Mouse (Mus musculus) cerebellum, adult 9-11 months (tissue): Measurements from ENCODE around the gene Bcat2.

ENCODE experiments used
- DNase-seq: peaks from one replicate; pipeline ENCODE4 v3.0.0; 2022

Gene Bcat2

DNA sequence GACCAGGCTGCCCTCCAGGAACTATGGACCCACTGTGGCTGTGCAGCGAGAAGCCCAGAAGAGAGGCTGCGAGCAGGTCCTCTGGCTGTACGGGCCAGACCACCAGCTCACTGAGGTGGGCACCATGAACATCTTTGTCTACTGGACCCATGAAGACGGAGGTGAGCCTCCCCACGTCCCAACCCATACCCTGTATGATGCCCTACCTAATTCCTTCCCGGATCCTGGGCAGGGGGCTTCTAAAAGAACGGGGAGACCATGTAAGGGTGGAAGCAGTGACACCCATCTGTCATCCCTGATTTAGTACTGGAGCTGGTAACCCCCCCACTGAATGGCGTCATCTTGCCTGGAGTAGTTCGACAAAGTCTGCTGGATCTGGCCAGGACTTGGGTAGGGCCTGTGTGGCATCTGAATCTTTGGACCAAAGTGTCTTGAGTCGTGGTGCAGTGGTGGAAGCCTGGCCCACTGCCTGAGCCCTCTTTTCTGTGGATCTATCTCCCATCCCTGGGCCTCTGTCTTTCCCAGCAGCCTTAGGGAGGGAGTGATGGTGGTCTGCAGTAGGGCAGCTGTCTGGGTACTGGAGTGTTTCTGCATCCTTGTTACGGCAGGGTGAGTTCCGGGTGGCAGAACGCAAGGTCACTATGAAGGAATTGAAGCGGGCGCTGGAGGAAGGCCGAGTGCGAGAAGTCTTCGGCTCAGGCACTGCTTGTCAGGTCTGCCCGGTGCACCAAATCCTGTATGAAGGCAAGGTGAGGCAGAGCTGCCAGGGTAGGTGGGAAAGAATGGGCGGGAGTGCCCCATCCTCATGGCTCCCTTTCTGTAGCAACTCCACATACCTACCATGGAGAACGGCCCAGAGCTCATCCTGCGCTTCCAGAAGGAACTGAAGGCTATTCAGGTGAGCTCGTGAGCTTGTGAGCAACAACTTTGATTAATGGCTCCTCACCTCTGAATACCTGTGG is 18.0 kb downstream of the Bcat2 start:
- peak; percentile 57 for DNase-seq

GRCm38 (mm10) chr7:45589173-45589572 is 19.2 kb downstream of the Bcat2 start:
- DNase-seq: peak; percentile 99

GRCm38 (mm10) chr7:45589898-45590297 is 19.9 kb downstream of the Bcat2 start:
- no peak for DNase-seq

GRCm38 (mm10) chr7:45590874-45591273 is 20.9 kb downstream of the Bcat2 start:
- DNase-seq: no peak

GRCm38 (mm10) chr7:45591880-45592279 is 21.9 kb downstream of the Bcat2 start:
- no peak for DNase-seq

GRCm38 (mm10) chr7:45593118-45593815 is 23.3 kb downstream of the Bcat2 start:
- peak; percentile 67 for DNase-seq

DNA sequence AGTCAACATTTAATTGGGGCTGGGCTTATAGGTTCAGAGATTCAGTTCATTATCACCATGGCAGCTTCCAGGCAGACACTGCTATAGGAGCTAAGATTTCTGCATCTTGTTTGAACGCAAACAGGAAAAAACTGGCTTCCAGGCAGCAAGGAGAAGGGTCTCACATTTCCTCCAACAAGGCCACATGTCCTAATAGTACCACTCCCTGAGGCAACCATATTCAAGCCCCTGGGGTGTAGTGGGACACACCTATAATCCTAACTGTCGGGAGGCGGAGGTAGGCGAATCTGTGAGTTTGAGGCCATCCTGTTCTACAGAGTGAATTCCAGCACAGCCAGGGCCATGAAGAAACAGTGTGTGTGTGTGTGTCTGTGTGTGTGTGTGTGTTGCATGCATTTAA is 25.2 kb downstream of the Bcat2 start:
- no peak for DNase-seq

- DNase-seq: no peak
These were observed 26.2 kb downstream of the Bcat2 start for GRCm38 (mm10) chr7:45596107-45596506.

DNA sequence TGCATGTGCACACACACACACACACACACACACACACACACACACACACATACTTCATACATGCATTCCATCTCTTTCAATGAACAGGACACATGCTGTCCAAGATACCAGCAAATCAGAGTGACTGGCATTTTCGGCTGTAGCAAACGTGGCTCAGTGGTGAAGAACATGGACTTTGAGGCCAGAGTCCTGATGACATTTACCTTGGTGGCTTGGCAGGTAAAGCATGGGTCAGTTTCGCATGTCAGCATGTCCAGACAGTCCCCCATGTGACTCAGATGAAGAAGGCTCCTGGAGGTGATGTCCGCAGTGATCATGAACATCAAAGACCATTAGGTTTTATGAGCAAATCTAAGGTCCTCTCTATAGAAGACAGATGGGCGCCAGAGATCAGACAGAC is 27.1 kb downstream of the Bcat2 start:
- DNase-seq: no peak

DNA sequence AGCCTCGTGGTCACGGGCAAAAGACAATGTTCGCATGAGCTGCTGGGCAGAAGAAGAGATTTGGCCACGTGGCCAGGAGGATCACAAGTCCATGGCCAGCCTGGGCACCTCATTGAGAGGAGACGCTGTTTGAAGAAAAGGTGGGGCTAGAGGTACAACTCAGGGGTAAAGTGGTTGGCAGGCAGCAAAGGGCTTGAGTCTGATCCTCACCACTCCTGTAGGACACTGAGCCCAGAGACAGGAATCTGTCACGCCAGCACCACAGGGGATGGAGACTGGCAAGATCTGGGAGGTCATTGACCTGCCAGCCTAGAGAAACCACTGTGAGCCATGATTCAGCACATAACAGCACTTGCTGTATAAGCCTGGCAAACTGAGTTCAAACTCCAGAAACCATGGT is 27.6 kb downstream of the Bcat2 start:
- DNase-seq: no peak

- no peak for DNase-seq
These were observed 29.3 kb downstream of the Bcat2 start for GRCm38 (mm10) chr7:45598960-45599879.

DNA sequence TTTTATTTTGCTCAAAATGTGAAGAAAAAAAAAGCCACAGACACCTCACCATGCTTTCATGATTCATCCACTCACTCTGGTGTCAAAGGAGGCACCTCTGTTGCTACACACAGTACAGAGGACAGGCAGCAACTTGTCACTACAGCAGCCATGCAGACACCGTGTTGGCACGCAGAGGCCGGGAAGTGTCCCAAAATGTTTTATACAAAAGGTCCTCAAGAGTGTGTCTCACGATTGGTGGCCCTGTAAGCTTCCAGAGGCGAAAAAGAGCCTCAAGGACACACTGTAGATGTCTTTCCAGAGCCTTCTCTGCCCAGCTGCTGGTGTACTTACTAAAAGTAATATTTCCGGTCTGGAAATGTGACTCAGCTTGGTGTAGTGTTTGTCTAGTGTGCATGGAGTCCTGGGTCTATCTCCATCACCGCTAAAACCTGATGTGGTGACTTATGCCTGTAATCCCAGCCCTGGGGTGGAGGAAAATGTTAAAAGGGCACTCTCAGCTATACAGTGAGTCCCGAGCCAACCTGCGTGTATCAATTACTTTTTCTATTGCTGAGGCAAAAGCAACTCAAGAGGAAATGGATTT is 35.8 kb downstream of the Bcat2 start:
- no peak for DNase-seq

DNA sequence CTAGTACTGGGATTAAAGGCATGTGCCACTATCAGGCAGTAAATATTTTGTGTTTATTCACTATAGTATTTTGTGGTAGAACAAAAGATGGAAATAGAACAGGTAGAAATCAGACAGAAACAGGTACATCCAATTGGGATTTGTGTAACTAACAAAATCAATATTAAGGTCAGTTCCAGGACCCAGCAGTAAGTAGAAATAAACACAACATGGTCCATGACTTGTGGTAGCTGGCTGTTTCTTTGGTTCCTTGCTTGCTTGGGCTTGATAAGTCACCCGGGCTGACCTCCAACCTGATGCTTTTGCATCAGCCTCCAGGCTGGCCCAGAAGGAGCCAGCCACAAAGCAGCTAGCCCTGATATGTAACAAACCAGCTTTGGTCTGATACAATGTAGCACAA is 39.6 kb downstream of the Bcat2 start:
- no peak for DNase-seq

DNA sequence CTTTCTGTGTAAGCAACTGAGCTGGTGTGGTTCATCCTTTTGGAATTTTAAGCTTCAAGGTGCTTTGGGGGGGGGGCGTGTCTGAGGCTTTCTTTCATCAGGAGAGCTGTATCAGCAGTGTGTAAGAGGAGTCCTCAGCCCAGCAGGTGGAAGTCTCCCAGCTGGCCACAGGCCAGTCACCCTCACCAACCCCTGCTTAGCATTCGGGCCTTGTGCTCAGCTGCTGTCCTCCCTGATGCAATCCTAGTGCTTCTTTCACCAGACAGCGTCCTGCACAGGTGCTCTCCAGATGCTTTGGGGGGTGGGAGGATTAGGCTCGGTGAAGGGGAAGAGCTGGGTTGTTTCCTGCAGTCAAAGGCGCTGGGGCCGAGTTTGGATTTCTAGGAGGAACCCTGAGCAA is 46.3 kb downstream of the Bcat2 start:
- DNase-seq: no peak

DNA sequence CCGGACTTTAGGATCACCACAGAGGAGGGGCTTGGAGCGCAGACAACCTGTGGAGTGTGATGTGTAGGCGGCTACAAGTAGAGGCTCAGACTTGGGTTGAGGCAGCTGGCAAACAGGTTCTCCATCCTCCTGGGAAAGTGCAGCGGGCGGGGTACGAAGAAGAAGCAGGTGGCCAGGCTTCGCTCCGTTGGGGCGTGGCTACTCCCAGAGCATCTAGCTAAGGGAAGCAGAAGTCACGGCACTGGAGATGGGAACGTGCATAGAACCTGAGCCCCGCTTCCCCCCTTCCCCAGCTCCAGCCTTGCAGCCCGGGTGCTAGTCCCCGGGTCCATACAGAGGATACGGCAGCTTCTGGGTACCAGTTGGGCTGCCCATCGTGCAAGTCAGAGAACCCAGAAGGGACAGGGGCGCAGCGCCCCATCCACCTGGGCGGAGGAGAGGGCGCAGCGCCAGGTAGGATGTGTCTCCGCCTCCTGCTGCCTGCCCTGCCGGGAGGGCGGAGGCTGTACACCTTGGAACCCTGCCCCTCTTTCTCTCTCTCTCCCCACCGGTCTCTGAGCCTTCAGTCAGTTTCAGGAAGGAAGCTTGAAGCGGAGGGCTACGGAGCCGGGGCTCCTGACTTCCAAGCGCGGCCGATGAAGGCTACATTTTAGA is 47.2 kb downstream of the Bcat2 start, which contains the start of gene Fut1:
TSS of gene Fut1 (plus strand) at position 248 of the 654 bp plus-strand sequence.
- DNase-seq: no peak

- DNase-seq: no peak
These were observed 48.4 kb downstream of the Bcat2 start for GRCm38 (mm10) chr7:45618316-45618715.

GRCm38 (mm10) chr7:45619592-45619991 is 49.6 kb downstream of the Bcat2 start:
- no peak for DNase-seq

- no peak for DNase-seq
These were observed 51.5 kb downstream of the Bcat2 start, which contains the start of gene Izumo1 for GRCm38 (mm10) chr7:45621443-45621842. TSS of gene Izumo1 (plus strand) at chr7:45621811.

- DNase-seq: no peak
These were observed 53.6 kb downstream of the Bcat2 start for GRCm38 (mm10) chr7:45623507-45623906.

GRCm38 (mm10) chr7:45624718-45625117 is 54.8 kb downstream of the Bcat2 start:
- no peak for DNase-seq

- DNase-seq: peak; percentile 29
These were observed 55.5 kb downstream of the Bcat2 start for GRCm38 (mm10) chr7:45625481-45625880.

- DNase-seq: no peak
These were observed 56.7 kb downstream of the Bcat2 start for GRCm38 (mm10) chr7:45626571-45627076.
